Mouse (Mus musculus): ENCODE data around the gene Slc43a2. TPM values are rescaled to one million over a fixed set of nuclear protein-coding genes. Genes with fewer than 3 reads are reported as not detected.

Slc43a2 gene
- polyA plus RNA-seq, 1 experiment: 15.9 TPM

GRCm38 (mm10) chr11:75572854-75573650 is 41.6 kb downstream of the Slc43a2 start:
- TF ChIP-seq POLR2A (IDR thresholded peaks at IDR 0.05; ENCODE audit: insufficient read length, low read depth) (no peak), MYOG (IDR thresholded peaks at IDR 0.05; ENCODE audit: control insufficient read depth in 1 of 3, insufficient read depth in 1 of 3, insufficient read length in 2 of 3, low read depth in 2 of 3) (peak in 2 of 3 experiments; percentile 43 to 61)
- H3K4me3 ChIP-seq: no peak overlapping the region
- no peaks in the 10 kb centered on the region for H3K79me2 ChIP-seq (ENCODE audit: control insufficient read depth, insufficient read depth)
- H3K36me3 ChIP-seq (ENCODE audit: control insufficient read depth, insufficient read depth): no peaks in the 10 kb centered on the region
- H3K27me3 ChIP-seq (ENCODE audit: control insufficient read depth, insufficient read depth, insufficient read length): no peaks in the 10 kb centered on the region
- no peak overlapping the region for H3ac ChIP-seq (ENCODE audit: control insufficient read depth, insufficient read length)
- H3K4me2 ChIP-seq (ENCODE audit: low read depth): peak overlapping the region; percentile 40

GRCm38 (mm10) chr11:75574378-75575123 is 43.1 kb downstream of the Slc43a2 start:
- H3K4me2 ChIP-seq (ENCODE audit: low read depth): no peak overlapping the region
- no peaks in the 10 kb centered on the region for H3K27me3 ChIP-seq (ENCODE audit: control insufficient read depth, insufficient read depth, insufficient read length)
- no peak overlapping the region for H3ac ChIP-seq (ENCODE audit: control insufficient read depth, insufficient read length)
- no peaks in the 10 kb centered on the region for H3K36me3 ChIP-seq (ENCODE audit: control insufficient read depth, insufficient read depth)
- no peak overlapping the region for H3K4me3 ChIP-seq
- H3K79me2 ChIP-seq (ENCODE audit: control insufficient read depth, insufficient read depth): no peaks in the 10 kb centered on the region
- TF ChIP-seq CEBPB (IDR thresholded peaks at IDR 0.05; ENCODE audit: insufficient read depth, poor library complexity, severe bottlenecking) (no peak), SRF (IDR thresholded peaks at IDR 0.05; ENCODE audit: control insufficient read depth, insufficient read length, low read depth) (no peak), USF1 (IDR thresholded peaks at IDR 0.05; ENCODE audit: low read depth) (no peak), MYOG (IDR thresholded peaks at IDR 0.05; ENCODE audit: control insufficient read depth in 1 of 3, insufficient read depth in 1 of 3, insufficient read length in 2 of 3, low read depth in 2 of 3) (no peak), POLR2A (IDR thresholded peaks at IDR 0.05; ENCODE audit: insufficient read length, low read depth) (no peak), MYOD1 (IDR thresholded peaks at IDR 0.05; ENCODE audit: control insufficient read depth in 1 of 3, insufficient read length in 2 of 3, low read depth in 2 of 3) (no peak), MAX (IDR thresholded peaks at IDR 0.05; ENCODE audit: low read depth) (no peak), E2F4 (IDR thresholded peaks at IDR 0.05; ENCODE audit: insufficient read depth) (no peak), POLR2AphosphoS2 (IDR thresholded peaks at IDR 0.05; ENCODE audit: insufficient read length, low read depth) (no peak), TCF3 (IDR thresholded peaks at IDR 0.05; ENCODE audit: insufficient read length, low read depth) (no peak), REST (IDR thresholded peaks at IDR 0.05; ENCODE audit: insufficient read depth, insufficient read length) (no peak), TCF12 (IDR thresholded peaks at IDR 0.05; ENCODE audit: insufficient read depth, poor library complexity, severe bottlenecking) (no peak)

GRCm38 (mm10) chr11:75575560-75576123 is 44.1 kb downstream of the Slc43a2 start:
- no peaks in the 10 kb centered on the region for H3K27me3 ChIP-seq (ENCODE audit: control insufficient read depth, insufficient read depth, insufficient read length)
- H3K4me3 ChIP-seq: no peak overlapping the region
- no peak overlapping the region for H3ac ChIP-seq (ENCODE audit: control insufficient read depth, insufficient read length)
- no peaks in the 10 kb centered on the region for H3K79me2 ChIP-seq (ENCODE audit: control insufficient read depth, insufficient read depth)
- no peaks in the 10 kb centered on the region for H3K36me3 ChIP-seq (ENCODE audit: control insufficient read depth, insufficient read depth)
- no peak overlapping the region for H3K4me2 ChIP-seq (ENCODE audit: low read depth)
- no peak for TF ChIP-seq E2F4 (IDR thresholded peaks at IDR 0.05; ENCODE audit: insufficient read depth)
- TF ChIP-seq TCF3 (IDR thresholded peaks at IDR 0.05; ENCODE audit: insufficient read length, low read depth): no peak
- no peak for TF ChIP-seq MYOG (IDR thresholded peaks at IDR 0.05; ENCODE audit: control insufficient read depth in 1 of 3, insufficient read depth in 1 of 3, insufficient read length in 2 of 3, low read depth in 2 of 3)
- no peak for TF ChIP-seq SRF (IDR thresholded peaks at IDR 0.05; ENCODE audit: control insufficient read depth, insufficient read length, low read depth)
- TF ChIP-seq USF1 (IDR thresholded peaks at IDR 0.05; ENCODE audit: low read depth): peak; percentile 35
- TF ChIP-seq MAX (IDR thresholded peaks at IDR 0.05; ENCODE audit: low read depth): no peak
- TF ChIP-seq REST (IDR thresholded peaks at IDR 0.05; ENCODE audit: insufficient read depth, insufficient read length): no peak

- Histone ChIP-seq H3K79me2 (ENCODE audit: control insufficient read depth, insufficient read depth) (no peaks in the 10 kb centered on the region), H3ac (ENCODE audit: control insufficient read depth, insufficient read length) (no peak overlapping the region), H3K4me2 (ENCODE audit: low read depth) (no peak overlapping the region), H3K4me3 (no peak overlapping the region), H3K36me3 (ENCODE audit: control insufficient read depth, insufficient read depth) (no peaks in the 10 kb centered on the region), H3K27me3 (ENCODE audit: control insufficient read depth, insufficient read depth, insufficient read length) (no peaks in the 10 kb centered on the region)
- no peak for TF ChIP-seq E2F4 (IDR thresholded peaks at IDR 0.05; ENCODE audit: insufficient read depth)
- no peak for TF ChIP-seq TCF3 (IDR thresholded peaks at IDR 0.05; ENCODE audit: insufficient read length, low read depth)
- TF ChIP-seq POLR2AphosphoS2 (IDR thresholded peaks at IDR 0.05; ENCODE audit: insufficient read length, low read depth): no peak
- TF ChIP-seq MAX (IDR thresholded peaks at IDR 0.05; ENCODE audit: low read depth): no peak
- TF ChIP-seq POLR2A (IDR thresholded peaks at IDR 0.05; ENCODE audit: insufficient read length, low read depth): no peak
- no peak for TF ChIP-seq REST (IDR thresholded peaks at IDR 0.05; ENCODE audit: insufficient read depth, insufficient read length)
- TF ChIP-seq CEBPB (IDR thresholded peaks at IDR 0.05; ENCODE audit: insufficient read depth, poor library complexity, severe bottlenecking): no peak
- no peak for TF ChIP-seq MYOD1 (IDR thresholded peaks at IDR 0.05; ENCODE audit: control insufficient read depth in 1 of 3, insufficient read length in 2 of 3, low read depth in 2 of 3)
- no peak for TF ChIP-seq TCF12 (IDR thresholded peaks at IDR 0.05; ENCODE audit: insufficient read depth, poor library complexity, severe bottlenecking)
- TF ChIP-seq MYOG (IDR thresholded peaks at IDR 0.05; ENCODE audit: control insufficient read depth in 1 of 3, insufficient read depth in 1 of 3, insufficient read length in 2 of 3, low read depth in 2 of 3): no peak
Observed at GRCm38 (mm10) chr11:75578609-75579008, 47.1 kb downstream of the Slc43a2 start.
